Mouse (Mus musculus): Measurements from ENCODE around the gene Tesk2. TPM values are rescaled to one million over a fixed set of nuclear protein-coding genes. Genes with fewer than 3 reads are reported as not detected.
"Not testable (repeated sequence)": the region's sequence is repeated elsewhere in the genome, so short reads cannot be mapped to it uniquely, and the experiment has no call there.

Tesk2 gene
- 2.2 and 2.6 TPM in 2 replicates for polyA plus RNA-seq (2016; fragmentation: Nextera tagmentation; extraction: Ambion mirVana)

DNA sequence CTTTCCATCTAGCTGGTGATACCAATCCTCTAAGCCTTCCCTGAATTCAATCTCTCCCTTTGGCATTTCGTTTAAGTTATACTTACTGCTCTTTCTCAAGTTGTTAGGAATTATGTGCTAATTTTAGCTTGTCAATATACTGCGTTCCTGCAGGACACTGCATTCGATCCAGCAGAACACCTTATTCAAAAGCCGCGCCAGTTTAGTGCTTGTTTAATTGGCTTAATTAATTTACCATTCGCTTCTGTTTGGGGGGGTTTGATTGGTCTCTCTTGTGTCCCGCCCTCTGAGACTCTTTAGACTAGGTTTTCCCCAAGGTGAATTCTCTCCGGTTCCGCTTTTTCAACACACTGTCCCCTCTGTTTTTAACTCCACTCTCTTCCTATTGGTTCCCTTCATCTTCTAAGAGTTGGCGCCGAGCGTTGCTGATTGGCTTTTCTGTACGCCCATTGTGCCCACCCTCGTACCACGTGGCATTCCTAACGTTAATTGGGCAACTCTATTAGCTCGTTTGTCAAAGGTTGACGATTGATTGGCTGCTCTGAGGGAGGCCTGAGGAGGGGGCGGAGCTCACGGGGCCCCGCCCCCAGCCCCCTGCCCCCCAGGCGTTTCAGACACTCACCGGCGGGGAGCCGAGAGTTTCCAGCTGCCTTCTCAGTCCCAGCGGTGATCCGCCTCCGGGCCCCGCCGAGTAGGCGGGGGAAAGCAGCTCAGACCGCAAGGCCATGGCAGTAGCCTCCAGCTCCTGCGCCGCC, at the start of gene Tesk2:
Gene Tesk2 (plus strand): TSS at position 606 of the 755 bp plus-strand sequence.
- peaks cover 10% of the 10 kb centered on the region for H3K36me3 ChIP-seq
- no peaks in the 10 kb centered on the region for H3K9me3 ChIP-seq (replicated peaks)
- peak within 1 kb of the TSS; percentile 73 for H3K27ac ChIP-seq
- under 1% methylated on average over 34 of the region's 34 CpGs for WGBS (ENCODE audit: insufficient replicate concordance)
- H3K9ac ChIP-seq = peak within 1 kb of the TSS; percentile 83
- peak within 1 kb of the TSS; percentile 77 for H3K4me3 ChIP-seq
- H3K4me2 ChIP-seq = peak within 1 kb of the TSS; percentile 97
- H3K4me1 ChIP-seq = peaks cover 21% of the 10 kb centered on the region
- peak; percentile 95 for ATAC-seq
- H3K27me3 ChIP-seq (replicated peaks) = no peaks in the 10 kb centered on the region

DNA sequence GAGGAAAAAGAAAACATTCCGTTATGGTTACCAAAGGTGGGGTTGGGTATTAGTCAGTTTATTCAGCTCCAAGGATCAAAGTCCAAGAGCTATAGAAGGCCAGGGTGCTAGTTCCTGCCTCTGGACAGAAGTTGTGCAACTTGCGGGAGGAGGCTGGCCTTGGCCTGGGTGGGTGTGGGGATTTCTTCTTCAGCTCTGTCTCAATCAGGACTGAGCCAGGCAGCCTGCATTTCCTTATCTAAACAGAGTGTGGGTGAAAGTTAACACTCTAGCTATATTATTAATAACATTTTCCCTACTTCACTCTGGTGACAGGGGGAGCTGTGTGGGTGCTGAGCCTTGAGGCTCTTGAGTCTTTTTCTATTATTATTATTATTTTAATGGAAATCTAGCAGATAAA, 48.0 kb upstream of the Tesk2 start:
- Histone ChIP-seq H3K27ac (peak overlapping the region; percentile 63), H3K4me3 (no peak overlapping the region), H3K27me3 (replicated peaks) (peaks cover 9% of the 10 kb centered on the region; the same call in 1 of the 2 replicates), H3K4me1 (peaks cover 26% of the 10 kb centered on the region), H3K9me3 (replicated peaks) (no peaks in the 10 kb centered on the region), H3K4me2 (peak overlapping the region; percentile 7), H3K36me3 (no peaks in the 10 kb centered on the region), H3K9ac (no peak overlapping the region)
- WGBS (ENCODE audit: insufficient replicate concordance) = 30% methylated on average over 2 of the region's 2 CpGs
- peak; percentile 87 for ATAC-seq

- H3K4me3 ChIP-seq; H3K27me3 ChIP-seq (replicated peaks); ATAC-seq; H3K4me2 ChIP-seq; H3K9me3 ChIP-seq (replicated peaks); H3K27ac ChIP-seq; H3K36me3 ChIP-seq; H3K9ac ChIP-seq: not testable (repeated sequence)
- peaks cover 26% of the 10 kb centered on the region for H3K4me1 ChIP-seq
- WGBS (ENCODE audit: insufficient replicate concordance) = 79% methylated on average over 6 of the region's 6 CpGs
Measured at GRCm38 (mm10) chr4:116674761-116675160, 46.0 kb upstream of the Tesk2 start.

- 68% methylated on average over 3 of the region's 3 CpGs for WGBS (ENCODE audit: insufficient replicate concordance)
Measured at GRCm38 (mm10) chr4:116676027-116676426, 44.7 kb upstream of the Tesk2 start.

GRCm38 (mm10) chr4:116677808-116678207, 42.9 kb upstream of the Tesk2 start:
- Histone ChIP-seq H3K4me2 (no peak overlapping the region), H3K4me1 (peaks cover 19% of the 10 kb centered on the region), H3K27ac (no peak overlapping the region), H3K4me3 (no peak overlapping the region), H3K9me3 (replicated peaks) (no peaks in the 10 kb centered on the region), H3K36me3 (no peaks in the 10 kb centered on the region), H3K9ac (no peak overlapping the region), H3K27me3 (replicated peaks) (peaks cover 6% of the 10 kb centered on the region; the same call in 1 of the 2 replicates)
- WGBS (ENCODE audit: insufficient replicate concordance) = 26% methylated on average over 1 of the region's 1 CpGs
- no peak for ATAC-seq

More at GRCm38 (mm10) chr4:116676027-116676426, 44.7 kb upstream of the Tesk2 start:
- Histone ChIP-seq H3K4me1 (peaks cover 26% of the 10 kb centered on the region), H3K36me3 (no peaks in the 10 kb centered on the region), H3K4me3 (no peak overlapping the region), H3K9me3 (replicated peaks) (no peaks in the 10 kb centered on the region), H3K27ac (no peak overlapping the region), H3K4me2 (no peak overlapping the region), H3K9ac (no peak overlapping the region), H3K27me3 (replicated peaks) (peaks cover 6% of the 10 kb centered on the region; the same call in 1 of the 2 replicates)
- ATAC-seq = no peak

GRCm38 (mm10) chr4:116679141-116679540, 41.6 kb upstream of the Tesk2 start:
- no peak for ATAC-seq
- Histone ChIP-seq H3K9me3 (replicated peaks) (no peaks in the 10 kb centered on the region), H3K4me1 (peaks cover 19% of the 10 kb centered on the region), H3K4me2 (no peak overlapping the region), H3K9ac (no peak overlapping the region), H3K36me3 (no peaks in the 10 kb centered on the region), H3K27ac (no peak overlapping the region), H3K4me3 (no peak overlapping the region), H3K27me3 (replicated peaks) (peaks cover 6% of the 10 kb centered on the region; the same call in 1 of the 2 replicates)
- 66% methylated on average over 5 of the region's 5 CpGs for WGBS (ENCODE audit: insufficient replicate concordance)

GRCm38 (mm10) chr4:116680521-116680920, 40.2 kb upstream of the Tesk2 start:
- not testable (repeated sequence) for H3K27me3 ChIP-seq (replicated peaks); H3K9me3 ChIP-seq (replicated peaks); H3K36me3 ChIP-seq; H3K4me2 ChIP-seq; H3K27ac ChIP-seq; ATAC-seq; H3K9ac ChIP-seq; H3K4me3 ChIP-seq
- peaks cover 33% of the 10 kb centered on the region for H3K4me1 ChIP-seq
- 72% methylated on average over 4 of the region's 4 CpGs for WGBS (ENCODE audit: insufficient replicate concordance)

- no peaks in the 10 kb centered on the region; the same call in 1 of the 2 replicates for H3K27me3 ChIP-seq (replicated peaks)
- no peak overlapping the region; the same call in 1 of the 2 replicates for H3K4me3 ChIP-seq
- peaks cover 51% of the 10 kb centered on the region for H3K4me1 ChIP-seq
- H3K36me3 ChIP-seq = peaks cover 17% of the 10 kb centered on the region
- H3K27ac ChIP-seq = no peak overlapping the region
- WGBS (ENCODE audit: insufficient replicate concordance) = 18% methylated on average over 4 of the region's 4 CpGs
- H3K4me2 ChIP-seq = peak overlapping the region; percentile 40; the same call in 1 of the 2 replicates
- no peak overlapping the region for H3K9ac ChIP-seq
- no peaks in the 10 kb centered on the region for H3K9me3 ChIP-seq (replicated peaks)
- peak; percentile 31; the same call in 1 of the 2 replicates for ATAC-seq
Measured at GRCm38 (mm10) chr4:116683957-116684356, 36.8 kb upstream of the Tesk2 start.

DNA sequence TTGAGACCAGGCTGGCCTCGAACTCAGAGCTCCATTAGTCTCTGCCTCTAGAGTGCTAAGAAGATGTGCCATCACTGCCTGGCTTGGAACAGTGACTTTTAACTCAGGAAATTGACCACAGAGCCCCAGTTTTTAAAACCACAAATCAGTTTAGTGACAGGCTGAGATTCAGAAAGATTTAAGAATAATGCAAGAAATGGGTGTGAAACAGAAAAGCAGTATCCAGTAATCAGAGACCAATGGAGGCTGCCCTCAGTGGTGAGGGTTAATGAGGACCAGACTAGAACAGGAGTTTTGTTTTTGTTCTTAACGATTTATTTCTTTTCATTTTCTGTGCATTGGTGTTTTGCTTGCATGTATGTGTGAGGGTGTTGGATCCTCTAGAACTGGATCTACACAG, 36.1 kb upstream of the Tesk2 start:
- 53% methylated on average over 2 of the region's 2 CpGs for WGBS (ENCODE audit: insufficient replicate concordance)
- ATAC-seq = no peak
- Histone ChIP-seq H3K4me3 (peak overlapping the region; percentile 71; the same call in 1 of the 2 replicates), H3K27me3 (replicated peaks) (no peaks in the 10 kb centered on the region; the same call in 1 of the 2 replicates), H3K4me1 (peaks cover 56% of the 10 kb centered on the region), H3K4me2 (peak overlapping the region; percentile 77), H3K27ac (peak overlapping the region; percentile 91), H3K9ac (no peak overlapping the region), H3K36me3 (peaks cover 25% of the 10 kb centered on the region), H3K9me3 (replicated peaks) (no peaks in the 10 kb centered on the region)

GRCm38 (mm10) chr4:116685402-116686061, 35.2 kb upstream of the Tesk2 start, which contains the start of gene Prdx1:
Gene Prdx1, plus strand, starts transcription at chr4:116685544.
- peak within 1 kb of the TSS; percentile 80 for H3K9ac ChIP-seq
- H3K4me3 ChIP-seq = peak within 1 kb of the TSS; percentile 71
- H3K27me3 ChIP-seq (replicated peaks) = no peaks in the 10 kb centered on the region; the same call in 1 of the 2 replicates
- ATAC-seq = peak; percentile 86
- H3K4me2 ChIP-seq = peak within 1 kb of the TSS; percentile 77
- H3K4me1 ChIP-seq = peaks cover 56% of the 10 kb centered on the region
- H3K27ac ChIP-seq = peak within 1 kb of the TSS; percentile 91
- under 1% methylated on average over 53 of the region's 56 CpGs for WGBS (ENCODE audit: insufficient replicate concordance)
- H3K36me3 ChIP-seq = peaks cover 33% of the 10 kb centered on the region
- H3K9me3 ChIP-seq (replicated peaks) = no peaks in the 10 kb centered on the region

DNA sequence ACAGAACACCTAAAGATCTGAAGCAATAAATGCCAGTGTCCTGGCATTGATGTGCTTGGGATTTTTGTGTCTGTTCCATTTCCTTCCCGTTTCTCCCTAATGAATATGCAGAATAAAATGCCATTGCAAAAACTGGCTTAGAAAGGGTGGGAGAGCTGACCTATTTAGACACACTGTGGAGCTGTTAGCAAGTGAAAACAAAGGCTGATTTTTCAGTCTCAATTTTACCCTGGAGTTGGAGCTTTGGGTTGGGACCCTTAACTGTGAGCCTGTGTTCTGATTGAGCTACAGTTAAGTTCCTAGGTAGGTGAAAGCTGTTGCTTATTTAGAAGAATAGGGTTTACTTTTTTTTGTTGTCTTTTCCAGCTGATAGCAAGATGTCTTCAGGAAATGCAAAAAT, 33.7 kb upstream of the Tesk2 start:
- peaks cover 56% of the 10 kb centered on the region for H3K4me1 ChIP-seq
- no peak overlapping the region for H3K27ac ChIP-seq
- peak overlapping the region; percentile 77 for H3K4me2 ChIP-seq
- ATAC-seq = no peak
- no peaks in the 10 kb centered on the region; the same call in 1 of the 2 replicates for H3K27me3 ChIP-seq (replicated peaks)
- H3K9ac ChIP-seq = peak overlapping the region; percentile 80
- H3K9me3 ChIP-seq (replicated peaks) = no peaks in the 10 kb centered on the region
- 42% methylated on average over 1 of the region's 1 CpGs for WGBS (ENCODE audit: insufficient replicate concordance)
- peak overlapping the region; percentile 71 for H3K4me3 ChIP-seq
- H3K36me3 ChIP-seq = peaks cover 47% of the 10 kb centered on the region
